Comparison of ENCODE assay signal across 19 mouse cellular contexts in genomic region chr2:122334170-122334569, GRCm38 (mm10). TPM values are rescaled to one million over a fixed set of nuclear protein-coding genes. Genes with fewer than 3 reads are reported as not detected.
DNase-seq lines count a peak whose midpoint lies in the region; ATAC-seq lines count a peak whose summit lies in the region.
"Had no signal": no experiment of that assay in that cellular context is flagged by ENCODE, and none has a peak within 500 bp of the region (broad histone marks: within the 10 kb centered on the region; RNA-seq: fewer than 3 reads in every experiment).

No protein-coding gene starts in this region.

- no peaks in the 10 kb centered on the region for H3K27me3 ChIP-seq in midbrain, embryonic 11.5 days (ENCODE audit: control insufficient read depth, insufficient read depth, low read length)
- H3K27me3 ChIP-seq: Patski had no signal

- H3K9me3 ChIP-seq in midbrain, embryonic 11.5 days (ENCODE audit: control insufficient read depth, low read length), result no peaks in the 10 kb centered on the region
- H3K9me3 ChIP-seq: liver, embryonic 12.5 days; megakaryocyte, embryonic 14.5 days had no signal

- H3K27ac ChIP-seq in midbrain, embryonic 11.5 days (ENCODE audit: low read depth, low read length), result no peak overlapping the region
- H3K27ac ChIP-seq: liver, embryonic 12.5 days had no signal

- H3K4me3 ChIP-seq in midbrain, embryonic 11.5 days (ENCODE audit: low read depth, low read length), result no peak overlapping the region
- H3K4me3 ChIP-seq: liver, embryonic 12.5 days; megakaryocyte, embryonic 14.5 days had no signal

- DNase-seq in gastrocnemius, postnatal 10 days, result peak; percentile 41
- no peak for DNase-seq in gastrocnemius, postnatal 36 days
- DNase-seq in lung, postnatal 10 days, result peak; percentile 44
- no peak for DNase-seq in lung, postnatal 25 days (ENCODE audit: low spot score)
- peak; percentile 92 for DNase-seq in ZHBTc4 (ENCODE audit: low read depth, low spot score)
- DNase-seq in urinary bladder, postnatal 25 days (ENCODE audit: low spot score), result peak; percentile 41
- no peak for DNase-seq in midbrain, embryonic 11.5 days (ENCODE audit: low spot score, missing footprints)
- DNase-seq: adrenal gland, postnatal 36 days; kidney, adult 11 months; right cerebral cortex, postnatal 25 days had no signal

- 69% methylated on average over 3 of the region's 3 CpGs for WGBS in midbrain, embryonic 11.5 days

- ATAC-seq in midbrain, embryonic 11.5 days (ENCODE audit: low FRiP score), result no peak
- ATAC-seq in activated CD4-positive, CD25-positive, alpha-beta regulatory T cell, adult 4 months, result no peak
- ATAC-seq: forebrain, embryonic 16.5 days; liver, embryonic 12.5 days; Patski had no signal

- no peaks in the 10 kb centered on the region for H3K4me1 ChIP-seq in midbrain, embryonic 11.5 days (ENCODE audit: control insufficient read depth, insufficient read depth, low read length)
- H3K4me1 ChIP-seq: liver, embryonic 12.5 days had no signal

- no peak overlapping the region for H3K9ac ChIP-seq in midbrain, embryonic 11.5 days (ENCODE audit: low read length)
- H3K9ac ChIP-seq: liver, embryonic 12.5 days had no signal

- H3K4me2 ChIP-seq in midbrain, embryonic 11.5 days, result no peak overlapping the region
- H3K4me2 ChIP-seq: liver, embryonic 12.5 days had no signal

- intact Hi-C loops in gastrocnemius, postnatal 36 days (cut with DNase I), result no loop called here

- H3K36me3 ChIP-seq in midbrain, embryonic 11.5 days (ENCODE audit: control insufficient read depth, insufficient read depth, low read length), result no peaks in the 10 kb centered on the region
- H3K36me3 ChIP-seq: liver, embryonic 12.5 days had no signal

RNA-seq across cellular contexts. Expression of gene Duox1, which starts 18.7 kb away (rescaled TPM):
- under 1 TPM; 0.19 to 0.43 TPM for total RNA-seq in gastrocnemius, postnatal 10 days (2021)
- total RNA-seq in gastrocnemius, postnatal 36 days (2021), result under 1 TPM; 0.47 to 0.66 TPM
- polyA plus RNA-seq in midbrain, embryonic 11.5 days (2014; fragmentation: Nextera tagmentation; extraction: Ambion mirVana), result 0.04 TPM in 1 of 2 replicates, not detected in the other
- not detected for polyA plus RNA-seq in activated CD4-positive, CD25-positive, alpha-beta regulatory T cell, adult 4 months (2017; shearing (Covaris generic))
- total RNA-seq: common myeloid progenitor, adult 5-6 weeks; granulocyte monocyte progenitor cell, adult 5-6 weeks; hematopoietic stem cell, adult 5-6 weeks; layer of hippocampus, adult 18-20 months had no signal
- polyA plus RNA-seq: liver, embryonic 12.5 days had no signal

RNA-seq across cellular contexts. Expression of gene Duoxa1, which starts 20.6 kb away (rescaled TPM):
- total RNA-seq in gastrocnemius, postnatal 10 days (2021), result under 1 TPM; 0.31 to 0.79 TPM
- under 1 TPM; 0.41 to 0.49 TPM for total RNA-seq in gastrocnemius, postnatal 36 days (2021)
- polyA plus RNA-seq in midbrain, embryonic 11.5 days (2014; fragmentation: Nextera tagmentation; extraction: Ambion mirVana), result not detected in 2 replicates
- under 1 TPM in 1 of 2 experiments, not detected in 1; 0.25 TPM for polyA plus RNA-seq in activated CD4-positive, CD25-positive, alpha-beta regulatory T cell, adult 4 months (2017; shearing (Covaris generic))
- total RNA-seq: adrenal gland, postnatal 36 days; hematopoietic stem cell, adult 5-6 weeks had no signal
- polyA plus RNA-seq: forebrain, embryonic 16.5 days; liver, embryonic 12.5 days had no signal

RNA-seq across cellular contexts. Expression of gene Shf, which starts 34.8 kb away (rescaled TPM):
- total RNA-seq in gastrocnemius, postnatal 10 days (2021), result 1 to 10 TPM; 7.5 to 9.4 TPM
- total RNA-seq in gastrocnemius, postnatal 36 days (2021), result 1 to 10 TPM; 1.9 to 2.1 TPM
- 6.7 and 9.2 TPM in 2 replicates for polyA plus RNA-seq in midbrain, embryonic 11.5 days (2014; fragmentation: Nextera tagmentation; extraction: Ambion mirVana)
- polyA plus RNA-seq in activated CD4-positive, CD25-positive, alpha-beta regulatory T cell, adult 4 months (2017; shearing (Covaris generic)), result under 1 TPM in 1 of 2 experiments, not detected in 1; 0.33 TPM

RNA-seq across cellular contexts. Expression of gene Duoxa2, which starts 35.5 kb away (rescaled TPM):
- total RNA-seq in gastrocnemius, postnatal 10 days (2021), result not detected
- not detected for total RNA-seq in gastrocnemius, postnatal 36 days (2021)
- polyA plus RNA-seq in midbrain, embryonic 11.5 days (2014; fragmentation: Nextera tagmentation; extraction: Ambion mirVana), result not detected in 2 replicates
- polyA plus RNA-seq in activated CD4-positive, CD25-positive, alpha-beta regulatory T cell, adult 4 months (2017; shearing (Covaris generic)), result not detected
- total RNA-seq: adrenal gland, postnatal 36 days; common myeloid progenitor, adult 5-6 weeks; granulocyte monocyte progenitor cell, adult 5-6 weeks; hematopoietic stem cell, adult 5-6 weeks; layer of hippocampus, adult 18-20 months had no signal
- polyA plus RNA-seq: forebrain, embryonic 16.5 days; liver, embryonic 12.5 days; Patski had no signal

RNA-seq across cellular contexts. Expression of gene Duox2, which starts 35.9 kb away (rescaled TPM):
- under 1 TPM; 0.33 to 0.34 TPM for total RNA-seq in gastrocnemius, postnatal 10 days (2021)
- under 1 TPM in 1 of 2 experiments, not detected in 1; 0.17 TPM for total RNA-seq in gastrocnemius, postnatal 36 days (2021)
- polyA plus RNA-seq in midbrain, embryonic 11.5 days (2014; fragmentation: Nextera tagmentation; extraction: Ambion mirVana), result 0.03 TPM in 1 of 2 replicates, not detected in the other
- not detected for polyA plus RNA-seq in activated CD4-positive, CD25-positive, alpha-beta regulatory T cell, adult 4 months (2017; shearing (Covaris generic))
- total RNA-seq: common myeloid progenitor, adult 5-6 weeks; granulocyte monocyte progenitor cell, adult 5-6 weeks; hematopoietic stem cell, adult 5-6 weeks had no signal
- polyA plus RNA-seq: forebrain, embryonic 16.5 days; liver, embryonic 12.5 days had no signal

Comparison
In these comparisons a context has a peak if more than half of its experiments do, and no peak if none do; other contexts are left out.
1. DNase-seq: peak in gastrocnemius, postnatal 10 days (single experiment), lung, postnatal 10 days (single experiment), ZHBTc4 (single experiment) and urinary bladder, postnatal 25 days (single experiment); none in gastrocnemius, postnatal 36 days (0 of 2), lung, postnatal 25 days (single experiment) and midbrain, embryonic 11.5 days (single experiment).